Mouse (Mus musculus): ENCODE measurements around the gene Desi1. TPM values are rescaled to one million over a fixed set of nuclear protein-coding genes. Genes with fewer than 3 reads are reported as not detected.

Desi1 gene
- polyA plus RNA-seq, 1 experiment from 2014 or later: 32.2 TPM

DNA sequence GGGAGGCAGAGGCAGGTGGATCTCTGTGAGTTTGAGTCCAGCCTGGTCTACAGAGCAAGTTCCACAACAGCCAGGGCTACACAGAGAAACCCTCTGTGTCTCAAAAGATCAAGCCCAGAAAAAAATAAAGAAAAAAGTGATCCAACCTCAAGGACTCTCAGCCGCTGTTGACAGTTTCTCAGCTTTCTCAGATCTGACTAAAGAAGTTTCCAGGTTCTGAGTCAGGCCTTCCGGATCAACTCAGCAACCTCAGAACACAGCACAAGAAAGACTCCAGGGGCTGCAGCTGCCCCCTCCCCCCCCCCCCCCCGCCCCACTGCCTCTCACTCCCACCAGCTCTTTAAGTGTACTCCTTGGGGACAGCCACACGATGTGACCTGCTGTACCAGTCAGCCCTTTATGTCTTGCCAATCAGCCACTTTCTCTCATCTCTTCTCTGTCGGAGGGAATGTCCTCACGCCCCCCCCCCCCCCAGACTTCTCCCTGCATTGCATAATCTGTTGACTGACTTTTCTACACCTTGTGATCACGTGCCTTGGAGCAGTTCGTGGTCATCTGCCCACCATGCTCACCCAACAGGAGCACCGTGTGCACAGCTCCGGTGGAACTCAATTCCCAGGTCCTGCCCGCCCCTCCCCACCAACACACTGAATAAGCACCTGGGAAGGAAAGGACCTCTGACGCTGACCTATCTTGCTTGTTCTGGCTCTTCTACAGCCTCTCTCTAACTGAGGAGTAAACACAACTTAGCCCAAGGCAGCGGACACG, 67.4 kb downstream of the Desi1 start:
- Histone ChIP-seq H3K36me3 (ENCODE audit: inconsistent target) (no peaks in the 10 kb centered on the region), H3K79me2 (ENCODE audit: inconsistent target) (no peaks in the 10 kb centered on the region), H3K27ac (no peak overlapping the region), H3K4me3 (ENCODE audit: inconsistent target) (no peak overlapping the region)
- 84% methylated on average over 12 of the region's 14 CpGs for WGBS (ENCODE audit: missing documents)

DNA sequence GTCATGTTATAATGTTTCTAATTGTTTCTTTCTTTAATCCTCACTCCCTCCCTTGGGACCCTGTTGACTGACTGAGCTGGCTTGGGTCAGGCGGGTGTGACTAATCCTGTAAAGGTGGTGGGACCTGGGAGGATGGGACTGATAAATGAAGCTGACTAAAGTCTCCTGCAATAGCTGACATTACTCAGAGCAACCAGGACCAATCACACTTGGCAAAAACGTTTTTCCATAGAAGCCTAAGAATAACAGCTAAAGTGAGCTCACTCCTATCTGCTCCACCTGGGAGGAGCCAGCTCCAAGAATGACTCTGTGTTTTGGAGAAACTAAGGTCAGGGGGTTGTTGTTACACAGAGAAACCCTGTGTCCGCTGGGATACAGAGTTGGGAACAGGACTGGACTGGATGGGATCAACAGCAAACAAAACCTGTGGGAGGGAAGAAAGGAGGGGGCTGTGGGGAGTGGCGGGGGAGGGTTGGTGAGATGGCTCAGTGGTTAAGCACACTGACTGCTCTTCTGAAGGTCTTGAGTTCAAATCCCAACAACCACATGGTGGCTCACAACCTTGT, 68.6 kb downstream of the Desi1 start:
- no peak overlapping the region for H3K27ac ChIP-seq
- H3K79me2 ChIP-seq (ENCODE audit: inconsistent target): no peaks in the 10 kb centered on the region
- no peak overlapping the region for H3K4me3 ChIP-seq (ENCODE audit: inconsistent target)
- WGBS (ENCODE audit: missing documents): 84% methylated on average over 4 of the region's 4 CpGs
- H3K36me3 ChIP-seq (ENCODE audit: inconsistent target): no peaks in the 10 kb centered on the region

- Histone ChIP-seq H3K79me2 (ENCODE audit: inconsistent target) (no peaks in the 10 kb centered on the region), H3K27ac (no peak overlapping the region), H3K4me3 (ENCODE audit: inconsistent target) (no peak overlapping the region), H3K36me3 (ENCODE audit: inconsistent target) (no peaks in the 10 kb centered on the region)
- WGBS (ENCODE audit: missing documents): 63% methylated on average over 1 of the region's 1 CpGs
Measured at GRCm38 (mm10) chr15:81964262-81964661, 69.4 kb downstream of the Desi1 start.

DNA sequence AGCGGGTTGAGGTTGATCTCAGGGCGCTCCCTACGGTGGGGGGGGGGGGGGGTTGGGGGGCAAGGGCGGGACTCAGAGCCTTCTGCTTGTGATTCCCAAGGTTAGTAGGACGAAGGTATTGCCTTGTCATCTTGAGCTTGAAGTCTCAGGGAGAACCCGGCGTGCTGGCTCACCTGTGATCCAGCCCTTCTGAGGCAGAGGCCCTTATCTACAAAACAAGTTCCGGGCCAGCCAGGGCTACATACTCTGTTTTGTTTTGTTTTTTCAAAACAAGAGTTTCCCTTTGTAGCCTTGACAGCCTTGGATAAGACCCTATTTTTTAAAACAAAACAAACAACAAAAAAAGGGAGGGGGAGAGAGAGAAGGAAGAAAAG, 72.6 kb downstream of the Desi1 start:
- Histone ChIP-seq H3K27ac (no peak overlapping the region), H3K4me3 (ENCODE audit: inconsistent target) (peak overlapping the region; percentile 32), H3K36me3 (ENCODE audit: inconsistent target) (no peaks in the 10 kb centered on the region), H3K79me2 (ENCODE audit: inconsistent target) (no peaks in the 10 kb centered on the region)
- WGBS (ENCODE audit: missing documents): 2% methylated on average over 8 of the region's 8 CpGs

- Histone ChIP-seq H3K27ac (no peak within 1 kb of the TSS), H3K4me3 (ENCODE audit: inconsistent target) (peak within 1 kb of the TSS; percentile 40), H3K36me3 (ENCODE audit: inconsistent target) (no peaks in the 10 kb centered on the region), H3K79me2 (ENCODE audit: inconsistent target) (no peaks in the 10 kb centered on the region)
- WGBS (ENCODE audit: missing documents): under 1% methylated on average over 75 of the region's 77 CpGs
Measured at GRCm38 (mm10) chr15:81960171-81961077, 73.2 kb downstream of the Desi1 start, which contains the start of gene Pmm1. Pmm1 (minus strand) TSS chr15:81960930.

GRCm38 (mm10) chr15:81958906-81959305, 74.8 kb downstream of the Desi1 start:
- 64% methylated on average over 3 of the region's 3 CpGs for WGBS (ENCODE audit: missing documents)
- no peaks in the 10 kb centered on the region for H3K79me2 ChIP-seq (ENCODE audit: inconsistent target)
- H3K4me3 ChIP-seq (ENCODE audit: inconsistent target): no peak overlapping the region
- 0 out of 2 replicates have a peak, but pooled peaks cover 4% of the 10 kb centered on the region for H3K36me3 ChIP-seq (ENCODE audit: inconsistent target)
- H3K27ac ChIP-seq: no peak overlapping the region

- WGBS (ENCODE audit: missing documents): 92% methylated on average over 11 of the region's 11 CpGs
- 0 out of 2 replicates have a peak, but pooled peaks cover 4% of the 10 kb centered on the region for H3K36me3 ChIP-seq (ENCODE audit: inconsistent target)
Measured at GRCm38 (mm10) chr15:81957598-81957997, 76.1 kb downstream of the Desi1 start.

DNA sequence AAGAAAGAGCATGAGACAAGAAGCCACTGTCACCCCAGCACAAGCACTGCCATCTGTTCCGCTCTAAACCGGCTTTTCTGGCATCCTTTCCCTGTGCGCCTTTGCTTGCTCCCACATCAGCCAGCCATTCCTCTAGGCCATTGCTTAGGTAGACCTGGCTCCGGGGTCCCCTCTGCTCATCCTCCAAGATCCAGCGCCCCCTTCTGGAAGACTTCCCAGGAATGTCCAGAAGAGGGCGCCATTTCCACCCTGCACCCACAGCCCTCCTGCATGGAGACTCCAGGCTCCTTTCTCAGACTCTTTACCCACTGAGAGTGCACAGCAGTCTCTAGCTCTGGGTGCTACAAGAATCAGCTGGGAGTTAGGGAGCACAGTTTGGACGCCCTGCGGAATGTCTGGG, 77.2 kb downstream of the Desi1 start:
- H3K4me3 ChIP-seq (ENCODE audit: inconsistent target): no peak overlapping the region
- H3K36me3 ChIP-seq (ENCODE audit: inconsistent target): 0 out of 2 replicates have a peak, but pooled peaks cover 4% of the 10 kb centered on the region
- 75% methylated on average over 7 of the region's 8 CpGs for WGBS (ENCODE audit: missing documents)
- no peaks in the 10 kb centered on the region for H3K79me2 ChIP-seq (ENCODE audit: inconsistent target)
- H3K27ac ChIP-seq: no peak overlapping the region

More at GRCm38 (mm10) chr15:81957598-81957997, 76.1 kb downstream of the Desi1 start:
- no peak overlapping the region for H3K4me3 ChIP-seq (ENCODE audit: inconsistent target)
- no peaks in the 10 kb centered on the region for H3K79me2 ChIP-seq (ENCODE audit: inconsistent target)
- H3K27ac ChIP-seq: no peak overlapping the region

GRCm38 (mm10) chr15:81955414-81955813, 78.2 kb downstream of the Desi1 start:
- WGBS (ENCODE audit: missing documents): 95% methylated on average over 15 of the region's 15 CpGs
- Histone ChIP-seq H3K36me3 (ENCODE audit: inconsistent target) (0 out of 2 replicates have a peak, but pooled peaks cover 4% of the 10 kb centered on the region), H3K79me2 (ENCODE audit: inconsistent target) (no peaks in the 10 kb centered on the region), H3K27ac (no peak overlapping the region), H3K4me3 (ENCODE audit: inconsistent target) (no peak overlapping the region)

DNA sequence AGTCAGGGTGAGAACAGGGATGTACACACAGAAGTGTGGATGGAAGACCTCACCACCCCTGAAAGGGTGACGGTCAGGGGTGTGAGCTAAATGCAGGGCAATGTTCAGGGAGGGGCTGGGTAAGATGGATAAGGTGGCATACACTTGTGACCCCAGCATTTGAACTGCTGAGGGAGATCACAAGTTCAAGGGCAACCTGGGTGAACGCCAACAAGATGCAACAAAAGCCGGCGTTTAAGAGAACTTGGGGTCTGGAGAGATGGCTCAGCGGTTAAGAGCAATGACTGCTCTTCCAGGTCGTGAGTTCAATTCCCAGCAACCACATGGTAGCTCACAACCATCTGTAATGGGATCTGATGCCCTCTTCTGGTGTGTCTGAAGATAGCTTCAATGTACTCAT, 78.9 kb downstream of the Desi1 start:
- Histone ChIP-seq H3K27ac (no peak overlapping the region), H3K36me3 (ENCODE audit: inconsistent target) (0 out of 2 replicates have a peak, but pooled peaks cover 4% of the 10 kb centered on the region), H3K79me2 (ENCODE audit: inconsistent target) (no peaks in the 10 kb centered on the region), H3K4me3 (ENCODE audit: inconsistent target) (no peak overlapping the region)
- WGBS (ENCODE audit: missing documents): 96% methylated on average over 6 of the region's 6 CpGs

DNA sequence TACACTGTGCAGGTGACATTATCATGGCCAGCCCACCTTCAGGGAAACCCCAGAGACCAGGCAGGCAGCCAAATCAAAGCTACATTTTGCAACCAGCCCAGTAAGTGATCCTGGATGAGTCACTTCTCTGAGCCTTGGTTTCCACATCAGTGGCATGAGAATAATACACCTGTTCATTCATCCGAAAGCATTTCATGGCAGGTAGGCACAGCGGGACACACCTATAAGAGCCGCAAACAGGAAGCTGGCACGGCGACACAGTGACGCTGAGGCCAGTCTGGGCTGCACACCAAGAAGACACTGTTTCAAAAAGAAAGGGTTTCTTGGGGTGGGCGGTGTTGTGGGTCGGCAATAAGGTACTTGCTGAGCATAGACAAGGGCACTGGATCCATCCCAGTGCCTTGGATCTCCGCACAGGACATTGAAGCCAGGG, 79.5 kb downstream of the Desi1 start:
- Histone ChIP-seq H3K27ac (no peak overlapping the region), H3K36me3 (ENCODE audit: inconsistent target) (0 out of 2 replicates have a peak, but pooled peaks cover 4% of the 10 kb centered on the region)

DNA sequence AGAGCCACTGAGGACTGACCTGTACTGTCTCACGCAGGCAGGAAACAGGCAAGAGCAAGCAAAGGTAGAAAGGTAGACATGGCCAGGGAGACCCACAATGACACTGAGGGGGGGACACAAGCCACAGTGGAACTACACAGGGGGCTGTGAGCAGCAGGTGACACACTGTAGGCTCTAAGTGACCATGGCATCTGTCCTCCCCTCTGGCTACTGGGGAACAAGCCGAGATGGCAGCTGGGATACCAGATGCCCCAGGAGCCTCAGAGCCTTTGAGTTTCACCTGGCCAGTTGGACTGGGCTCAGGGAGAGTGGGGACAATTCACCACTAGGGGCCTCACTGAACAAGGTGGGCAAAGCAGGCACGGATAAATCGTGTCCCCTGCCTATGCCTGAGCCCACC, 81.4 kb downstream of the Desi1 start:
- Histone ChIP-seq H3K27ac (no peak overlapping the region), H3K79me2 (ENCODE audit: inconsistent target) (no peaks in the 10 kb centered on the region), H3K4me3 (ENCODE audit: inconsistent target) (no peak overlapping the region), H3K36me3 (ENCODE audit: inconsistent target) (0 out of 2 replicates have a peak, but pooled peaks cover 4% of the 10 kb centered on the region)
- WGBS (ENCODE audit: missing documents): 98% methylated on average over 4 of the region's 4 CpGs

More for the DNA sequence above, 79.5 kb downstream of the Desi1 start:
- no peak overlapping the region for H3K4me3 ChIP-seq (ENCODE audit: inconsistent target)
- H3K79me2 ChIP-seq (ENCODE audit: inconsistent target): no peaks in the 10 kb centered on the region
- WGBS (ENCODE audit: missing documents): 97% methylated on average over 9 of the region's 9 CpGs

GRCm38 (mm10) chr15:81951159-81951558, 82.5 kb downstream of the Desi1 start:
- 0 out of 2 replicates have a peak, but pooled peaks cover 4% of the 10 kb centered on the region for H3K36me3 ChIP-seq (ENCODE audit: inconsistent target)
- no peaks in the 10 kb centered on the region for H3K79me2 ChIP-seq (ENCODE audit: inconsistent target)
- H3K4me3 ChIP-seq (ENCODE audit: inconsistent target): no peak overlapping the region
- H3K27ac ChIP-seq: no peak overlapping the region
- WGBS (ENCODE audit: missing documents): 95% methylated on average over 9 of the region's 9 CpGs

DNA sequence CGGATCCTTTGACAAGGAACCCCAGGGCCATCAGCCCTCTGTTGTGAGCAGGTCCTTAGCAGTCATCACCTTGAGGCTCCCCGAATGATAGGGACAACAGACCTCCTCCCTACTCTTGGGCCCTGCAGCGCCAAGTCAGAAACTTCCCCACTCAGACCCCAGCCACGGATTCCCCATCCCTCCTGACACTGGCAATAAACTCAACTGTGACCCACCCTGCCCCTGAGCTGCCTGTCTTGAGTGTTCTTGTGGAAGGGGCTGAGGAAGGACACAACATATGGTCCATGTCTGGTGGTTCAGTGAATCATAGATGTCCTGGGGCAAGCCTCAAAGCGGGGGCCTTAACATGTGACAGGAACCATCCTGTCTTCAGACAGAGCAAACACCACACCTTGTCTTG, 82.9 kb downstream of the Desi1 start:
- WGBS (ENCODE audit: missing documents): 95% methylated on average over 5 of the region's 5 CpGs
- Histone ChIP-seq H3K4me3 (ENCODE audit: inconsistent target) (no peak overlapping the region), H3K36me3 (ENCODE audit: inconsistent target) (0 out of 2 replicates have a peak, but pooled peaks cover 4% of the 10 kb centered on the region), H3K79me2 (ENCODE audit: inconsistent target) (no peaks in the 10 kb centered on the region), H3K27ac (no peak overlapping the region)

All from macrophage (primary cell).